Mouse (Mus musculus): ENCODE measurements at regions not wholly inside any gene's neighbourhood (a gene's known extent, or its start where the extent isn't known, plus 50 kb on each side); places are given as distances from the start of the nearest gene placed in this dataset.

DNA sequence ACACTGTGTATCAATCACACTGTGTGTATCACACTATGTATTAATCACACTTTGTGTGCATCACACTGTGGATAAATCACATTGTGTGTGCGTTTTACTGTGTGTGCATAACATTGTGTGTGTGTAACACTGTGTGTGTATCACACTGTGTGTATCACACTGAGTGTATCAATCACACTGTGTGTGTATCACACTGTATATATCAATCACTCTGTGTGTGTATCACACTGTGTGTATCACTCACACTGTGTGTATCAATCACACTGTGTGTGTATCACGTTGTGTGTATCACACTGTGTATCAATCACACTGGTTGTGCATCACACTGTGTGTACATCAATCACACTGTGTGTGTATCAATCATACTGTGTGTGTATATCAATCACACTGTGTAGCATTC, 62.8 kb upstream of the Dlx6 start:
- Histone ChIP-seq H3K27me3 (ENCODE audit: control insufficient read depth, insufficient read depth, low read length) (no peaks in the 10 kb centered on the region), H3K9me3 (ENCODE audit: control insufficient read depth, low read length) (no peaks in the 10 kb centered on the region), H3K4me1 (replicated peaks; ENCODE audit: control insufficient read depth, insufficient read depth, low read length) (no peaks in the 10 kb centered on the region), H3K27ac (ENCODE audit: low read depth, low read length) (no peak overlapping the region), H3K4me2 (ENCODE audit: low read depth, low read length, severe bottlenecking) (no peak overlapping the region), H3K4me3 (ENCODE audit: low read depth, low read length) (no peak overlapping the region), H3K36me3 (ENCODE audit: control insufficient read depth, insufficient read depth, low read length) (no peaks in the 10 kb centered on the region), H3K9ac (ENCODE audit: low read length) (no peak overlapping the region)
- ATAC-seq (replicated peaks; ENCODE audit: low FRiP score) (0 out of 2 replicates have a peak, but pooled peaks have one; percentile 39), DNase-seq (ENCODE audit: low spot score) (no peak)
- 93% methylated on average over 2 of the region's 2 CpGs for WGBS

- Histone ChIP-seq H3K9ac (ENCODE audit: low read length) (no peak overlapping the region), H3K4me2 (ENCODE audit: low read depth, low read length, severe bottlenecking) (no peak overlapping the region), H3K27me3 (ENCODE audit: control insufficient read depth, insufficient read depth, low read length) (no peaks in the 10 kb centered on the region), H3K4me1 (replicated peaks; ENCODE audit: control insufficient read depth, insufficient read depth, low read length) (no peaks in the 10 kb centered on the region), H3K4me3 (ENCODE audit: low read depth, low read length) (no peak overlapping the region), H3K36me3 (ENCODE audit: control insufficient read depth, insufficient read depth, low read length) (no peaks in the 10 kb centered on the region), H3K27ac (ENCODE audit: low read depth, low read length) (no peak overlapping the region), H3K9me3 (ENCODE audit: control insufficient read depth, low read length) (no peaks in the 10 kb centered on the region)
- 91% methylated on average over 15 of the region's 15 CpGs for WGBS
- DNase-seq (ENCODE audit: low spot score) (no peak), ATAC-seq (replicated peaks; ENCODE audit: low FRiP score) (no peak)
Observed at GRCm38 (mm10) chr6:6801563-6802259, 61.4 kb upstream of the Dlx6 start.

Measured in forebrain, embryonic 11.5 days (tissue).